Mouse (Mus musculus) bone marrow macrophage, adult 2 months (primary cell): ENCODE data around the gene Cuedc2. TPM values are rescaled to one million over a fixed set of nuclear protein-coding genes. Genes with fewer than 3 reads are reported as not detected.

Experiments used
- H3K27ac ChIP-seq: 2 replicates; pipeline ENCODE4 v1.5.1; 2012; ENCODE audit warnings: low read depth, low read length; ENCODE audit not compliant: insufficient read depth
- H3K4me1 ChIP-seq: 2 replicates; pipeline ENCODE4 v1.6.1; 2012; ENCODE audit warnings: low read length; ENCODE audit not compliant: control insufficient read depth, insufficient read depth
- H3K4me3 ChIP-seq: 2 replicates; pipeline ENCODE4 v1.5.1; 2012; ENCODE audit warnings: mild to moderate bottlenecking, low read length, moderate library complexity; ENCODE audit not compliant: insufficient read depth
- CTCF ChIP-seq: IDR thresholded peaks from 2 replicates; pipeline ENCODE4 v1.5.1; 2012; ENCODE audit warnings: low read depth, mild to moderate bottlenecking, low read length, moderate library complexity
- POLR2A ChIP-seq: IDR thresholded peaks from 2 replicates; pipeline ENCODE4 v1.6.1; 2012; ENCODE audit warnings: mild to moderate bottlenecking, low read depth, low read length, borderline replicate concordance
- polyA plus RNA-seq: library from polyadenylated mRNA; stranded (reverse); fragments of >200 nt; gene quantifications from 2 replicates; pipeline ENCODE4 v1.2.4, GENCODE M21; 2012; ENCODE audit not compliant: missing spikeins, insufficient read depth, insufficient read length

Cuedc2 gene
- polyA plus RNA-seq, 1 experiment: 136 TPM

- TF ChIP-seq CTCF: no peak
- no peak for TF ChIP-seq POLR2A
- H3K4me3 ChIP-seq: no peak overlapping the region
- H3K27ac ChIP-seq: no peak overlapping the region
- peaks cover 8% of the 10 kb centered on the region for H3K4me1 ChIP-seq
Observed at GRCm38 (mm10) chr19:46300294-46301045, 38.0 kb downstream of the Cuedc2 start.

DNA sequence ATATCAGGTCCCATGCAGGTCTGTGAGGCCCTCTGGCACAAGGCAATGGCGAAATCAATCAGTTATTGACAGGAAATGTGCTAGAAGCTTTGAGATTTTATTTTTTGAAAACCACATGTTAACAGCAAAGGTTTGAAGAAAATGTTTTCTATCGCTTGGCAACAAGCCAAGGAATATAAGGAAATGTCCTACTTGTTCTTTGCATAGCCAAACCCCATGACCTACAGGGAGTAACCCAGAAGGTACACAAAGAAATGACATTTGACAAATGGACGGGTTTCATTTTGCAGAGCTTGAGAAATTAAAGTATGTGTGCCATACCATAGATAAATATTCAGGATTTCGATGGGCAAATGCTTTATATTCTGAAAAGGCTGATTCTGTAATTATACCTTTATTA lies 41.6 kb downstream of the Cuedc2 start:
- TF ChIP-seq POLR2A: no peak
- TF ChIP-seq CTCF: no peak

GRCm38 (mm10) chr19:46290535-46291105 lies 47.9 kb downstream of the Cuedc2 start:
- H3K27ac ChIP-seq: no peak overlapping the region
- no peaks in the 10 kb centered on the region for H3K4me1 ChIP-seq
- TF ChIP-seq POLR2A (no peak), CTCF (no peak)
- H3K4me3 ChIP-seq: no peak overlapping the region

More for the DNA sequence above, 41.6 kb downstream of the Cuedc2 start:
- H3K27ac ChIP-seq: no peak overlapping the region
- H3K4me3 ChIP-seq: no peak overlapping the region
- H3K4me1 ChIP-seq: no peaks in the 10 kb centered on the region

DNA sequence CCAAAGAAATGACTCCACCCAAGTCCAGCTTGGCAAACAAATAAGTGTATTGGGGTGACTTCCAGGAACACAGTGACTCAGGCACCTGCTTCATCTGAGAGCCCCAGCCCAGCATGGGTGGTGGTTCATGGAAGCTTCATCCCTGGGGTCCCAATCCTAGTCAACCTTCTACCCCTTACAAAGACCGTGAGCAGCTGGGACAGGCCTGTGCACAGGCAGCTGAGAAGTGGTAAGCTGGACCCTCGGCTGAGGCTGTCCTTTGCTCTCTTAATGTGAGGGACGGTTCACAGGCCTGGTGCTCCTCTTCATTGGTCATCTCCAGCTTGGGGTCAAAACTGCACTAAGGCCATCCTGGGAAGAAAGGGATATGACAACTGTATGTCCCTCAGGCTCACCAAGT lies 50.9 kb downstream of the Cuedc2 start:
- Histone ChIP-seq H3K4me1 (no peaks in the 10 kb centered on the region), H3K27ac (no peak overlapping the region), H3K4me3 (no peak overlapping the region)
- TF ChIP-seq POLR2A (no peak), CTCF (no peak)

GRCm38 (mm10) chr19:46286926-46287325 lies 51.6 kb downstream of the Cuedc2 start:
- no peaks in the 10 kb centered on the region for H3K4me1 ChIP-seq
- TF ChIP-seq POLR2A (no peak), CTCF (no peak)
- no peak overlapping the region for H3K4me3 ChIP-seq
- no peak overlapping the region for H3K27ac ChIP-seq

DNA sequence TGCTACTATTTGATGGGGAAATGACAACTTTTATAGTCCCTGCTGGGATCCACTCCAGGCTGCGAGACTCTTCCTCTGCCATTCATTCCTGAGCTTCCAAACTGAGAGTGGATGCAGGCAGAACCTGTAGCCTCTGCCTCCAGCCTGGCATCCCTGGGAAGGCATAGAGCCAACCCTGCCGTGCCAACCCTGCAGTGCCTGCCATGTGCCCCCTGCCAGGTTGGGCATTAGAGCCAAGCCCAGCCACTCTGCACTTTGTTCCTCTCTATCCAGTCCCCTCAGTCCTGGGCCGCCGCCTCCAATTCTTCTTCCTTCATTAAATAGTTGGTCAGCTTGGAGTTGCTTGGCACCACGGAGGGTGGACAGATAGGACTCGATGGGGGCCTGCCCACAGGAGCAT lies 52.5 kb downstream of the Cuedc2 start:
- H3K27ac ChIP-seq: no peak overlapping the region
- no peak overlapping the region for H3K4me3 ChIP-seq
- TF ChIP-seq CTCF (no peak), POLR2A (no peak)
- no peaks in the 10 kb centered on the region for H3K4me1 ChIP-seq

DNA sequence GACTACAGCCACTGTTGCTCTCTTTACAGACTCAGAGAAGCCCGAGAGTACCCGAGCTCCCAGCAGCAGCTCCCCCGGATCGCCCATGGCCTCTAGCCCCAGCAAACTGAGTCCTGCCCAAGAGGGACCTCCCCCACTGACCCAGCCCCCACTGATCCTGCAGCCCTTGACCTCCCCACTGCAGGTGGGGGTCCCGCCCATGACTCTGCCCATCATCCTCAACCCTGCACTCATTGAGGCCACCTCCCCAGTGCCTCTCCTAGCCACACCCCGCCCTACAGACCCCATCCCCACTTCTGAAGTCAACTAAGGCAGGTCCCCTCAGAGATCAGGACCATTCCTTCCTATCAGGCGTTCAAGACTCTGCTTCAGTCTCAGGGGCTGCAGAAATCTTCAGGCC lies 52.9 kb downstream of the Cuedc2 start:
- TF ChIP-seq POLR2A (no peak), CTCF (no peak)
- no peak overlapping the region for H3K4me3 ChIP-seq
- H3K4me1 ChIP-seq: no peaks in the 10 kb centered on the region
- no peak overlapping the region for H3K27ac ChIP-seq

DNA sequence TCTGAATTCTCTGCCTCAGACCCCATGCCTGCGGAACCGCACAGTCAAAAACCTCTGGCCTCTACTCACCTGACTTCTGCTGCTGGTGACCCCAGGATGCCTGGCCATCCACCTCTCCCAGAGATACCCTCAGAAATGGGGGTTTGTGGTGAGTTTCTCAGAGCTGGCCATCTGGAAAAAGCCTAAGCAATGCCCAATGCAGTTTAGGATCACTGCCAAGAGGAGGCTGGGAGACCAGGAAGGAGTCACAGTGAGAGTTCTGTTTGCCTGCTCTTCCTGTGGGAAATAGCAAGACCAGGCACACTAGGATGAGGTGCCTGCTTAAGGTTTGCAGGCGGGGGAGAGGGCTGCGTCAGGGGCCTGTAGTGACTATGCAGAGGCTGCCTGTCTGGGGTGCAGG lies 53.8 kb downstream of the Cuedc2 start:
- no peak overlapping the region for H3K4me3 ChIP-seq
- TF ChIP-seq POLR2A (no peak), CTCF (no peak)
- H3K4me1 ChIP-seq: no peaks in the 10 kb centered on the region
- H3K27ac ChIP-seq: no peak overlapping the region

DNA sequence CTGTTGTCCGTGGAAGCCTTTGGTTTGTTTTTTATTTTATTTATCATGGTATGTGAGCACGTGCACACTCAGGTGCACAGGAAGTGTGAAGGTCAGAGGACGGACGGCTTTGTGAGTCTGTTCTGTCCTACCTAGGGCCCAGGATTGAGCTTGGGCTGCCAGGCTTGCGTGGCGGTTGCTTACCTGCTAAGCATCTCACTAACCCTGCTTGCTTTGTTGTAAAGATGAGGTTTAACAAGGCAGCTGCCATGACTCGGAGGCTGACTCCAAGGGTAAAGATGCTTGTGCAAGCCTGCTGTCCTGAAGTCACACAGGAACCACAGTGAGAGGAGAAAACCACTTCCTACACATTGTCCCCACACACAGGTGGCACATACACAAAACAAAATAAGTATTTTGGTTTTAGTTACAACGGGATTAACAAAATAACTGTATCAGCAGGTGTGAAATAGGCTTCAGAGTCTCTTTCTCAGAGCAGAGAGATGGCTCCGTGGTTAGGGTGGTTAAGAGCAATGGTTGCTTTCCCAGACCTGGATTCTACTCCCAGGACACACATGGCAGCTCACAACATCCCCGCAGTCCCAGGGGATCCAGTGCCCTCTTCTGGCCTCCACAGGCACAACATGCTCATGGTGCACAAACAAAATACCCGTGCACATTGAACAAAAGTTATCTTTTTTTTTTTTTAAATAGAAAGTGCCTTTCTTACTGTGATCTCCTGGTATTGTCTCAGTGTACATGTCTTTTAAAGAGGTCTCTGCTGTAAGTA lies 56.2 kb downstream of the Cuedc2 start:
- no peaks in the 10 kb centered on the region for H3K4me1 ChIP-seq
- no peak for TF ChIP-seq CTCF
- H3K4me3 ChIP-seq: no peak overlapping the region
- H3K27ac ChIP-seq: no peak overlapping the region

Other genes with a start within 250 kb of the Cuedc2 start
- gene Elovl3, start 206.8 kb downstream of the Cuedc2 start, polyA plus RNA-seq: not detected in 2 replicates
- not detected in 2 replicates for gene Pitx3, start 190.4 kb downstream of the Cuedc2 start, polyA plus RNA-seq
- 20.2 and 28.0 TPM in 2 replicates for gene Gbf1, start 186.2 kb downstream of the Cuedc2 start, polyA plus RNA-seq
- gene Nfkb2, start 34.4 kb downstream of the Cuedc2 start, polyA plus RNA-seq: 44.7 and 51.7 TPM in 2 replicates
- gene Psd, start 11.5 kb downstream of the Cuedc2 start, polyA plus RNA-seq: 0.71 TPM in 1 of 2 replicates, not detected in the other
- gene Fbxl15, start 10.5 kb downstream of the Cuedc2 start, polyA plus RNA-seq: 6.9 and 8.9 TPM in 2 replicates
- 23.2 and 25.5 TPM in 2 replicates for gene Mfsd13a, start 2.4 kb upstream of the Cuedc2 start, polyA plus RNA-seq
- gene 2310034G01Rik, start 11.6 kb upstream of the Cuedc2 start, polyA plus RNA-seq: 0.67 TPM in 1 of 2 replicates, not detected in the other
- 79.0 and 92.5 TPM in 2 replicates for gene Actr1a, start 57.0 kb upstream of the Cuedc2 start, polyA plus RNA-seq
- gene Sufu, start 58.2 kb upstream of the Cuedc2 start, polyA plus RNA-seq: 14.7 and 15.1 TPM in 2 replicates
- gene Trim8, start 163.0 kb upstream of the Cuedc2 start, polyA plus RNA-seq: 66.3 and 69.0 TPM in 2 replicates
- 36.7 and 36.9 TPM in 2 replicates for gene Arl3, start 234.5 kb upstream of the Cuedc2 start, polyA plus RNA-seq
- 12.3 and 14.7 TPM in 2 replicates for gene Sfxn2, start 234.7 kb upstream of the Cuedc2 start, polyA plus RNA-seq